Mouse (Mus musculus): ENCODE data around the gene Prr5. TPM values are rescaled to one million over a fixed set of nuclear protein-coding genes. Genes with fewer than 3 reads are reported as not detected.

Gene Prr5
- polyA plus RNA-seq, 1 experiment from 2014 or later = 17.1 TPM

- no peak overlapping the region for H3K4me3 ChIP-seq
- peak overlapping the region; percentile 20; the same call in 1 of the 2 replicates for H3K27ac ChIP-seq (replicated peaks)
- H3K27me3 ChIP-seq (ENCODE audit: low read depth, poor library complexity, severe bottlenecking) = no peaks in the 10 kb centered on the region
- peaks cover 17% of the 10 kb centered on the region for H3K4me1 ChIP-seq
- DNase-seq (ENCODE audit: low spot score) = no peak
- no peaks in the 10 kb centered on the region for H3K36me3 ChIP-seq
- WGBS = 77% methylated on average over 18 of the region's 18 CpGs
- no peaks in the 10 kb centered on the region for H3K9me3 ChIP-seq (replicated peaks)
Observed at GRCm38 (mm10) chr15:84731676-84732424, 62.4 kb downstream of the Prr5 start.

- Histone ChIP-seq H3K27ac (replicated peaks) (peak overlapping the region; percentile 20; the same call in 1 of the 2 replicates), H3K9me3 (replicated peaks) (no peaks in the 10 kb centered on the region), H3K36me3 (no peaks in the 10 kb centered on the region), H3K27me3 (ENCODE audit: low read depth, poor library complexity, severe bottlenecking) (no peaks in the 10 kb centered on the region), H3K4me1 (peaks cover 19% of the 10 kb centered on the region), H3K4me3 (no peak overlapping the region)
- 56% methylated on average over 4 of the region's 4 CpGs for WGBS
- no peak for DNase-seq (ENCODE audit: low spot score)
Observed at GRCm38 (mm10) chr15:84732425-84732749, 63.0 kb downstream of the Prr5 start.

- H3K4me3 ChIP-seq = no peak overlapping the region
- no peak overlapping the region; the same call in 1 of the 2 replicates for H3K27ac ChIP-seq (replicated peaks)
- DNase-seq (ENCODE audit: low spot score) = no peak
- 80% methylated on average over 11 of the region's 11 CpGs for WGBS
- no peaks in the 10 kb centered on the region for H3K9me3 ChIP-seq (replicated peaks)
- no peaks in the 10 kb centered on the region for H3K36me3 ChIP-seq
- no peaks in the 10 kb centered on the region for H3K27me3 ChIP-seq (ENCODE audit: low read depth, poor library complexity, severe bottlenecking)
- peaks cover 19% of the 10 kb centered on the region for H3K4me1 ChIP-seq
Observed at GRCm38 (mm10) chr15:84736346-84736993, 67.0 kb downstream of the Prr5 start.

- no peak overlapping the region for H3K27ac ChIP-seq (replicated peaks)
- H3K36me3 ChIP-seq = no peaks in the 10 kb centered on the region
- no peak for DNase-seq (ENCODE audit: low spot score)
- H3K4me3 ChIP-seq = no peak overlapping the region
- no peaks in the 10 kb centered on the region for H3K27me3 ChIP-seq (ENCODE audit: low read depth, poor library complexity, severe bottlenecking)
- no peaks in the 10 kb centered on the region for H3K9me3 ChIP-seq (replicated peaks)
- WGBS = 65% methylated on average over 2 of the region's 4 CpGs
- peaks cover 18% of the 10 kb centered on the region for H3K4me1 ChIP-seq
Observed at GRCm38 (mm10) chr15:84736994-84737346, 67.5 kb downstream of the Prr5 start.

- H3K4me1 ChIP-seq = peaks cover 13% of the 10 kb centered on the region
- no peak overlapping the region for H3K4me3 ChIP-seq
- H3K27ac ChIP-seq (replicated peaks) = no peak overlapping the region
- no peaks in the 10 kb centered on the region for H3K27me3 ChIP-seq (ENCODE audit: low read depth, poor library complexity, severe bottlenecking)
- DNase-seq (ENCODE audit: low spot score) = peak; percentile 20
- H3K9me3 ChIP-seq (replicated peaks) = no peaks in the 10 kb centered on the region
- no peaks in the 10 kb centered on the region for H3K36me3 ChIP-seq
- 89% methylated on average over 7 of the region's 7 CpGs for WGBS
Observed at GRCm38 (mm10) chr15:84738246-84738645, 68.8 kb downstream of the Prr5 start.

GRCm38 (mm10) chr15:84741573-84741972 lies 72.2 kb downstream of the Prr5 start:
- H3K4me3 ChIP-seq = no peak overlapping the region
- no peak for DNase-seq (ENCODE audit: low spot score)
- 86% methylated on average over 3 of the region's 3 CpGs for WGBS

GRCm38 (mm10) chr15:84743347-84743746 lies 73.9 kb downstream of the Prr5 start:
- H3K27me3 ChIP-seq (ENCODE audit: low read depth, poor library complexity, severe bottlenecking) = no peaks in the 10 kb centered on the region
- WGBS = 28% methylated on average over 3 of the region's 3 CpGs
- H3K4me3 ChIP-seq = no peak overlapping the region
- no peaks in the 10 kb centered on the region for H3K9me3 ChIP-seq (replicated peaks)
- no peak for DNase-seq (ENCODE audit: low spot score)
- H3K27ac ChIP-seq (replicated peaks) = no peak overlapping the region
- H3K4me1 ChIP-seq = peaks cover 11% of the 10 kb centered on the region
- H3K36me3 ChIP-seq = no peaks in the 10 kb centered on the region

More at GRCm38 (mm10) chr15:84741573-84741972, 72.2 kb downstream of the Prr5 start:
- no peaks in the 10 kb centered on the region for H3K36me3 ChIP-seq
- no peaks in the 10 kb centered on the region for H3K9me3 ChIP-seq (replicated peaks)
- no peaks in the 10 kb centered on the region for H3K27me3 ChIP-seq (ENCODE audit: low read depth, poor library complexity, severe bottlenecking)
- peaks cover 21% of the 10 kb centered on the region for H3K4me1 ChIP-seq
- no peak overlapping the region for H3K27ac ChIP-seq (replicated peaks)

GRCm38 (mm10) chr15:84744308-84744707 lies 74.9 kb downstream of the Prr5 start:
- Histone ChIP-seq H3K4me1 (peaks cover 11% of the 10 kb centered on the region), H3K27me3 (ENCODE audit: low read depth, poor library complexity, severe bottlenecking) (no peaks in the 10 kb centered on the region), H3K9me3 (replicated peaks) (no peaks in the 10 kb centered on the region), H3K27ac (replicated peaks) (no peak overlapping the region; the same call in 1 of the 2 replicates), H3K4me3 (no peak overlapping the region), H3K36me3 (no peaks in the 10 kb centered on the region)
- DNase-seq (ENCODE audit: low spot score) = no peak
- WGBS = 22% methylated on average over 2 of the region's 2 CpGs

GRCm38 (mm10) chr15:84745831-84746230 lies 76.4 kb downstream of the Prr5 start:
- no peaks in the 10 kb centered on the region for H3K27me3 ChIP-seq (ENCODE audit: low read depth, poor library complexity, severe bottlenecking)
- H3K4me3 ChIP-seq = no peak overlapping the region
- no peak overlapping the region for H3K27ac ChIP-seq (replicated peaks)
- no peaks in the 10 kb centered on the region for H3K9me3 ChIP-seq (replicated peaks)
- no peak for DNase-seq (ENCODE audit: low spot score)
- 93% methylated on average over 4 of the region's 4 CpGs for WGBS
- no peaks in the 10 kb centered on the region for H3K36me3 ChIP-seq
- peaks cover 11% of the 10 kb centered on the region for H3K4me1 ChIP-seq

Other genes with a start within 250 kb of the Prr5 start
- gene Shisal1, start 222.5 kb upstream of the Prr5 start, polyA plus RNA-seq (2016; fragmentation: Nextera tagmentation; extraction: Ambion mirVana) = 5.7 and 11.4 TPM in 2 replicates
- gene Rtl6, start 111.8 kb upstream of the Prr5 start, polyA plus RNA-seq (2016; fragmentation: Nextera tagmentation; extraction: Ambion mirVana) = 27.4 and 37.4 TPM in 2 replicates
- gene Arhgap8, start 50.4 kb downstream of the Prr5 start, polyA plus RNA-seq (2016; fragmentation: Nextera tagmentation; extraction: Ambion mirVana) = 1.5 and 1.7 TPM in 2 replicates
- 9.5 and 11.9 TPM in 2 replicates for gene Phf21b, start 186.4 kb downstream of the Prr5 start, polyA plus RNA-seq (2016; fragmentation: Nextera tagmentation; extraction: Ambion mirVana)